ENCODE assay signal across 9 mouse cellular contexts in genomic region chr9:50333413-50333812, GRCm38 (mm10). TPM values are rescaled to one million over a fixed set of nuclear protein-coding genes. Genes with fewer than 3 reads are reported as not detected.
DNase-seq lines count a peak whose midpoint lies in the region; ATAC-seq and TF ChIP-seq lines count a peak whose summit lies in the region.
"Had no signal": no experiment of that assay in that cellular context is flagged by ENCODE, and none has a peak within 500 bp of the region (broad histone marks: within the 10 kb centered on the region; RNA-seq: fewer than 3 reads in every experiment).

No protein-coding gene starts in this region.

- H3K27me3 ChIP-seq in forebrain, embryonic 10.5 days (ENCODE audit: poor library complexity, severe bottlenecking) = no peaks in the 10 kb centered on the region
- no peaks in the 10 kb centered on the region for H3K27me3 ChIP-seq in forebrain, embryonic 15.5 days
- H3K27me3 ChIP-seq in heart, embryonic 16.5 days (ENCODE audit: control insufficient read depth, insufficient read depth, low read length) = no peaks in the 10 kb centered on the region
- H3K27me3 ChIP-seq in stomach, postnatal 0 days (ENCODE audit: control insufficient read depth, insufficient read depth, low read length) = no peaks in the 10 kb centered on the region
- H3K27me3 ChIP-seq: limb, embryonic 12.5 days had no signal

- no peaks in the 10 kb centered on the region for H3K4me1 ChIP-seq in forebrain, embryonic 10.5 days
- H3K4me1 ChIP-seq in forebrain, embryonic 15.5 days = 0 out of 2 replicates have a peak, but pooled peaks cover 3% of the 10 kb centered on the region
- no peaks in the 10 kb centered on the region for H3K4me1 ChIP-seq in heart, embryonic 16.5 days (ENCODE audit: control insufficient read depth, insufficient read depth, low read length)
- no peaks in the 10 kb centered on the region for H3K4me1 ChIP-seq in stomach, postnatal 0 days (replicated peaks; ENCODE audit: control insufficient read depth, insufficient read depth)

- no peaks in the 10 kb centered on the region for H3K36me3 ChIP-seq in forebrain, embryonic 10.5 days (replicated peaks)
- no peaks in the 10 kb centered on the region for H3K36me3 ChIP-seq in forebrain, embryonic 15.5 days
- H3K36me3 ChIP-seq in heart, embryonic 16.5 days (ENCODE audit: control insufficient read depth, insufficient read depth) = no peaks in the 10 kb centered on the region
- H3K36me3 ChIP-seq in stomach, postnatal 0 days (ENCODE audit: control insufficient read depth, insufficient read depth, low read length) = no peaks in the 10 kb centered on the region
- H3K36me3 ChIP-seq: limb, embryonic 12.5 days had no signal

- H3K27ac ChIP-seq in forebrain, embryonic 10.5 days = no peak overlapping the region
- no peak overlapping the region for H3K27ac ChIP-seq in forebrain, embryonic 15.5 days (replicated peaks)
- H3K27ac ChIP-seq in heart, embryonic 16.5 days (ENCODE audit: low read length) = no peak overlapping the region
- no peak overlapping the region for H3K27ac ChIP-seq in stomach, postnatal 0 days (replicated peaks)
- H3K27ac ChIP-seq: limb, embryonic 12.5 days had no signal

- ATAC-seq in forebrain, embryonic 15.5 days (replicated peaks) = no peak
- ATAC-seq in heart, embryonic 16.5 days (replicated peaks; ENCODE audit: extremely low read depth, insufficient read depth, low FRiP score) = no peak
- peak; percentile 49; the same call in 1 of the 2 replicates for ATAC-seq in stomach, postnatal 0 days (ENCODE audit: low FRiP score, low TSS enrichment)

- H3K9me3 ChIP-seq in forebrain, embryonic 10.5 days = no peaks in the 10 kb centered on the region
- H3K9me3 ChIP-seq in forebrain, embryonic 15.5 days = no peaks in the 10 kb centered on the region
- no peaks in the 10 kb centered on the region for H3K9me3 ChIP-seq in heart, embryonic 16.5 days (replicated peaks; ENCODE audit: control insufficient read depth, low read length)
- H3K9me3 ChIP-seq in stomach, postnatal 0 days (ENCODE audit: control insufficient read depth, low read length) = no peaks in the 10 kb centered on the region
- H3K9me3 ChIP-seq: limb, embryonic 12.5 days had no signal

- H3K4me3 ChIP-seq in forebrain, embryonic 10.5 days = no peak overlapping the region
- no peak overlapping the region for H3K4me3 ChIP-seq in forebrain, embryonic 15.5 days
- no peak overlapping the region for H3K4me3 ChIP-seq in heart, embryonic 16.5 days (ENCODE audit: low read length)
- H3K4me3 ChIP-seq in stomach, postnatal 0 days (ENCODE audit: low read depth, low read length) = no peak overlapping the region
- H3K4me3 ChIP-seq: limb, embryonic 12.5 days had no signal

- DNase-seq in forebrain, embryonic 10.5 days (ENCODE audit: extremely low spot score, low spot score) = peak; percentile 59
- DNase-seq in B cell, adult 2 months = peak; percentile 1 to 14
- DNase-seq in brain, adult 2 months (ENCODE audit: low read depth, low spot score) = peak; percentile 79
- peak; percentile 52 to 79 for DNase-seq in kidney, postnatal 36 days
- DNase-seq in lung, postnatal 14 days = peak; percentile 51
- DNase-seq in stomach, postnatal 0 days (ENCODE audit: low spot score) = peak; percentile 77

- WGBS in forebrain, embryonic 10.5 days = 41% methylated on average over 6 of the region's 6 CpGs
- WGBS in forebrain, embryonic 15.5 days = 36% methylated on average over 6 of the region's 6 CpGs
- 29% methylated on average over 6 of the region's 6 CpGs for WGBS in heart, embryonic 16.5 days
- 25% methylated on average over 6 of the region's 6 CpGs for WGBS in stomach, postnatal 0 days

- peak; percentile 85 for TF ChIP-seq CTCF in stomach, postnatal 0 days (IDR thresholded peaks at IDR 0.05; ENCODE audit: low read depth)

- H3K4me2 ChIP-seq in forebrain, embryonic 15.5 days (replicated peaks) = no peak overlapping the region
- 0 out of 2 replicates have a peak overlapping the region, but pooled peaks have one; percentile 13 for H3K4me2 ChIP-seq in heart, embryonic 16.5 days (ENCODE audit: low read depth, low read length)
- H3K4me2 ChIP-seq in stomach, postnatal 0 days (replicated peaks; ENCODE audit: low read depth) = no peak overlapping the region
- H3K4me2 ChIP-seq: limb, embryonic 12.5 days had no signal

- H3K9ac ChIP-seq in forebrain, embryonic 15.5 days (replicated peaks) = no peak overlapping the region
- H3K9ac ChIP-seq in heart, embryonic 16.5 days (ENCODE audit: low read length) = no peak overlapping the region
- H3K9ac ChIP-seq in stomach, postnatal 0 days (ENCODE audit: low read length) = no peak overlapping the region
- H3K9ac ChIP-seq: limb, embryonic 12.5 days had no signal

- TF ChIP-seq EP300 in stomach, postnatal 0 days (optimal IDR thresholded peaks at IDR 0.05) = no peak

RNA-seq across cellular contexts. Expression of gene Rpl10-ps3, which starts 11.4 kb away (rescaled TPM):
- 168 and 208 TPM in 2 replicates for polyA plus RNA-seq in forebrain, embryonic 10.5 days (2016; fragmentation: Nextera tagmentation; extraction: Ambion mirVana)
- 108 and 113 TPM in 2 replicates for polyA plus RNA-seq in forebrain, embryonic 15.5 days (2015; fragmentation: Nextera tagmentation; extraction: Ambion mirVana)
- polyA plus RNA-seq in heart, embryonic 16.5 days (2015; fragmentation: Nextera tagmentation; extraction: Ambion mirVana) = 174 and 219 TPM in 2 replicates
- 215 and 244 TPM in 2 replicates for polyA plus RNA-seq in stomach, postnatal 0 days (2015; fragmentation: Nextera tagmentation; extraction: Ambion mirVana)

Comparison
In these comparisons a context has a peak if more than half of its experiments do, and no peak if none do; other contexts are left out.
1. DNase-seq: peak in every context shown above with its lines; median percentile 79 in brain, adult 2 months; 77 in stomach, postnatal 0 days; 66 in kidney, postnatal 36 days; 59 in forebrain, embryonic 10.5 days; 51 in lung, postnatal 14 days; 8 in B cell, adult 2 months.